Mouse (Mus musculus): ENCODE data around the gene Nol4l. TPM values are rescaled to one million over a fixed set of nuclear protein-coding genes. Genes with fewer than 3 reads are reported as not detected.

Nol4l gene
- 1 to 10 TPM; 3.9 to 6.7 TPM for total RNA-seq (2023)

GRCm38 (mm10) chr2:153529931-153530766 lies at the start of gene Nol4l:
TSS of gene Nol4l (minus strand) at chr2:153529971.

DNA sequence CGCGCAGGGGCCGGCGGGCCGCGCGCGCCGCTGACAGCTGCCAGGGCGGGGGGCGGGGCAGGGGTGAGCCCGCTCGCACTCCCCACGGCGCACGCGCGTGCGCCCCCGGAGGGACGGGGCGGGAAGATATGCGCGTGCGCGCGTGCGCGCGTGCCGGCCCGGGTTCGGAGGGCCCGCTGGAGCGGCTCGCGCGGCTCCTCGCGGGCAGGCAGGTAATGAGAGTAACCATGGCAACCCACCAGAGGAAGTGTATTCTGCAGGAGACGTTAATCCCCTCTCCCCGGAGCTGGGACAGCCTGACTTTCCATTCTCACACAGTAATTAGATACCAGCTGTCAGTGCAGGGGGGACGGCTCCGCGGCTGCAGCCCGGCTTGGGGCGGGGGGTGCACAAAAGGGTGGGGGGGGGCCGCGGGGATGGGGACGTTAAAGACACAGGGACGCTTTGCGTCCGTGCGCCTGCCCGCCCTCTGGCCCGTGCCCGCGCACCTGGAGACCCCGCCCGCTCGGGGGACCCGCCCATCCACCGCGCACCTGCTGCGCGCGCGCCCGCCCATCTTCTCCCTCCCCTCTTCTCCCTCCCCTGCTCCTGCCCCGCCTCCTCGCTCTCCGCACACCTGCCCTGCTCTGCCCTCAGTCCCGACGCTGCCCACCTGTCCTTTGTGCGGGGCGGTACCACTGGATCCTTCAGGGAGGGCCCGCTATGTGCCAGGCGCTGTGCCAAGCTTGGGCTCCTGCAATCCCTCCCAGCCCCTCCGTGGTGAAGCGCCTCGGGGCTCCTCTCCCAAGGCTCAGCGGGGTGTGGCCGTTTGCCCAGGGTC lies 37.0 kb downstream of the Nol4l start, which contains the start of gene 4930404H24Rik:
Gene 4930404H24Rik, plus strand, starts transcription at position 218 of the 820 bp plus-strand sequence.

Other genes with a start within 250 kb of the Nol4l start
- gene Kif3b, start 238.6 kb downstream of the Nol4l start, total RNA-seq (2023), result 10 to 100 TPM; 28.4 to 30.1 TPM
- 10 to 100 TPM; 55.7 to 57.4 TPM for gene Asxl1, start 184.1 kb downstream of the Nol4l start, total RNA-seq (2023)
- gene 4930404H24Rik, start 37.2 kb downstream of the Nol4l start, total RNA-seq (2023), result not detected
- 10 to 100 TPM; 40.0 to 44.8 TPM for gene Commd7, start 102.8 kb upstream of the Nol4l start, total RNA-seq (2023)
- 1 to 10 TPM; 4.0 to 6.3 TPM for gene Dnmt3b, start 119.5 kb upstream of the Nol4l start, total RNA-seq (2023)
- not detected for gene Dnmt3c, start 166.7 kb upstream of the Nol4l start, total RNA-seq (2023)
- gene Mapre1, start 211.3 kb upstream of the Nol4l start, total RNA-seq (2023), result 100 to 1,000 TPM; 121 to 123 TPM
- under 1 TPM in 1 of 2 experiments, not detected in 1; 0.50 TPM for gene Efcab8, start 250.0 kb upstream of the Nol4l start, total RNA-seq (2023)